Mouse (Mus musculus): Measurements from ENCODE around the gene Grin2c. TPM values are rescaled to one million over a fixed set of nuclear protein-coding genes. Genes with fewer than 3 reads are reported as not detected.

The Grin2c gene
- total RNA-seq, 2 experiments from 2014 or later: 38.6 to 42.5 TPM

DNA sequence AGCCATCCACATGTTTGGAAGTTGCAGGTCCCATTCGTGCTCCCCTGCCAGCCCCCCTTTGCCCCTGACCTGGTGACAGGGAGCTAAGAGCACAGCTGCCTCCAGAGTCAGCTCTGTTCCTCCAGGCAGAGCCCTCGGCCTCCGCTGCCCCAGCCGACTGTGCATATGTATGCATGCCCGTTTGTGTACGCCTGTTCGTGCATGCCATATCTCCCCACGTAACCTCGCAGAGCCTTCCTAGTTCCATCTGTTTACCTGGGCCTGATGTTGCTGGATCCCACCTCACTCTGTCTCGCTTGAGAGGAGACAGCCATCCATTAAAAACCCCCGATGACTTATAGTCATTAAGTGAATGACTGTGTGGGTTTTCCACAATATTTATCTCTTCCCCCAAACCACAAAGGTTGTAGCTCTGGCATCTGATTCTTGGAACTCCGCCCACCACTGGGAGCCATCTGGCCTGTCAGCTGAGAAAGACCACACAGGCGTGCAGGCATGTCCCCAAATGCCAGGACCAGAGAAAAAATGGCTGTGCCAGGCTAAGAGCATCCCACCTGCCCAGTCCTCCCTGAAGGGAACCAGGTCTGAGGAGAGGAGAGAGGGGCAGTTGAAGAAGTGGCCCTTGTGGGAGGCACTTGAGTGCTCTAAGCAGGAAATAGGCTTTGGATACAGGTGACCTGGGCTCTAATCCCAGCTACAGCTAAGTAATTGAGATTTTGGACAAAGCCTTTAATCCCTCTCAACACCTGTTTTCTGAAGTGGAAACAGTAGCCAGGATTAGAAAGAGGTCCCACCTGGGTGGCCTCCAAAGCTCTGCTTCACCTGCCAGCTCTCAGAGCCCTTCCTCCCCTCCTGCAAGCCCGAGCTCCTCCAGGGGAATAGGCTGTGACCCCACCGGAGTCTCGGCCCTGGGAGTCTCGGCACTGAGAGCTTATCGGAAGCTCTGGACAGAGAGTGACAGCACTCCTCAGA, 49.3 kb downstream of the Grin2c start:
- no peak for DNase-seq (ENCODE audit: low spot score in 2 of 2)
- intact Hi-C loops (cut with DNase I): no loop called here

DNA sequence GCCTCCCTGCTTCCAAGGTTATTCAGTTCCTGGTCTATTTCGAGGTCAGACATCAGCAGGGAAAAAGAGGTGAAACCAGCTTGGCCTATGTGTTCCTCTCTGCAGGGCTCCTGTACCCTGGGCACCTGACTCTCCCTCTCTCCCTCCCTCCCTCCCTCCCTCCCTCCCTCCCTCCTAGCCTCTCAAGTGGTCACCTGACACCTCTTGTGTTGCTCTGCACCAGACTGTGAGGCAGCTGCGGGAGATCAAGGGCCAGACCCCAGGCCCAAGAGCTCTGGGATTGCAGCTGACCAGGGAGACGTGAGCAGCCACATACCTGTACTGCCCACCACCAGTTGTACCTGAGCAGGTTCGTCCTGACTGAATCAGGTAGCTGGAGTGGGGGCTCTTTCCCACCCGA, 51.9 kb downstream of the Grin2c start:
- no peak for DNase-seq (ENCODE audit: low spot score in 2 of 2)
- intact Hi-C loops (cut with DNase I): no loop called here

DNA sequence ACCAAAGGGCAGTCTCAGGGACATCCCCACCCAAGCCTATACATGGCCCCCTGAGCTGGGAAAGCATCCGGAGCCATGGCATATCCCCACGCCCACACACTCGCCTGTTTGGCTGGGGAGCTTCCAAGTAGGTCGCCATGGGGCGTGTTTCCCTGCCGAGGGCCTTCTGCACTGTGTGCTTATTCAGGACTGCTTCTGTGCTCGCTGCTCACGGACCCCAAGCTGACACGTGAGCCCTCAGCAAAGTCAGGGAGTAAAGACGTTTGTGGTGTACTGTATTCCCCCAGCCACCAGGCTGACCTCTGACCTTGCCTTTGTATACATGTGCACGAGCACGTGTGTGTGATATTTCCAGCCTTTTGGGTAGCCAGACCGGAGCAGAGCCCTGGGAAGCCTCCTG, 54.9 kb downstream of the Grin2c start:
- DNase-seq (ENCODE audit: low spot score in 2 of 2): peak in 1 of 2 experiments; percentile 29
- intact Hi-C loops (cut with DNase I): no loop called here

DNA sequence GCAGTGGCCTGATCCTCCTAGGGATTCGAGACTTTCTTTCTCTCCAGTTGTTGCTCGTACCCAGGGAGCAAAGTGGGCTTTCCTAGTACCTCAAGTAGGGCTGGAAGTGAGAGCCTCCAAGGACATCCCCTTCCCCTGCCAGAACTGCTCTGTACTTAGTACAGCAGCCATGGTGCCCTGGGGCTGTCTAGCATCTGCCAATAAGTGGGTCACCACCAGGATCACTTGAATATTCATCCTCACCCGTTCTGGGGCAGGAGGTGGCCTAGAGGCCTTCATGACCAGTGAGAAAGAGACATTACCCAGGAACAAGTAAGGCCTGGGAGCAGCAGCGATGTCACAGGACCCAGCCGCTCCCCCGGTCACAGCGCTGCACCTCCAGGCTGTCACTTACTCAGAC, 57.1 kb downstream of the Grin2c start:
- DNase-seq (ENCODE audit: low spot score in 2 of 2): no peak
- intact Hi-C loops (cut with DNase I): no loop called here

DNA sequence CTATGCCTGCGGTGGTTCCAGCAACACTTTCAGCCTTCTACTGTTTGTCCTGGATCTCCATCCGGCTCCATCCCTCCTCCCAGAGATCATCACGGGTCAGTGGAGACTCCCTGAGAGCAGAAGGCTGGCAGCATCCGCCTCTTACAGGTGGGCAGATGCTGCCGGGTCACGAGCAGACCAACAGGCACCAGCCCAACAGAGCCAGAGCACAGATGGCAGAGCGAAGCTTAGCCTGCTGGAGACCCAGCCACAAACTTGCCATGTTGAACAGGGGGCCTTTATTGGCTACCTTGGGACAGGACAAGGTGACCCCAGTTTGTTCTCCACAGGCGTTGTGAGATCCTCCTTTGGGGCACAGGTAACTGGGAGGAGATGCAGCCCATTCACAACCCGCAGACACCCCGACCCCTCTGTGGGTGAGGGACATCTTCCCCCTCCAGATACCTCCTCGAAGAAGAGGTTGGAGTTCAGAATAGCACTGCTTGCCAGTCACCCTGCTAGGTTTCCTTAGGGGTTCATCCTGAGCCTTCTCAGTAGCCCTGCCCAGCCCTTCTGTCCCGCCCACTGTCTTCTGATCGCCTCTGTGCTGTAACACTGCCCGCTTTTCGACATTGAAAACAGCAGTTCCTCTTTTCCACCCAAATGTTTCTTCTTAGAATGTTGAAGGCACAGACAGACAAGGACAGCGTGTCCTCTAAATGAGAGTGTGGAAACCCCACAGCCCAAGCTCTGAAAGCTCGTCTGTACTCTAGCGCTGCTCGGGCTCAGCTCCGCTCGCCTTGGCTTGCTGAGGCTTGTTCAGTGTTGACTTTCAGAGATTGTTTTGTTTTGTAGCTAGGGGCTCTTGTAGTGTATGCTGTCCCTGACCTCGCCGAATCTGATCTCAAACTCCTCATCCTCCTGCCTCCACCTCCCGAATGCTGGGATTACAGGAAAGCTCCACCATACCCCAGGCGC, 58.0 kb downstream of the Grin2c start:
- DNase-seq (ENCODE audit: low spot score in 2 of 2): no peak
- intact Hi-C loops (cut with DNase I): no loop called here

DNA sequence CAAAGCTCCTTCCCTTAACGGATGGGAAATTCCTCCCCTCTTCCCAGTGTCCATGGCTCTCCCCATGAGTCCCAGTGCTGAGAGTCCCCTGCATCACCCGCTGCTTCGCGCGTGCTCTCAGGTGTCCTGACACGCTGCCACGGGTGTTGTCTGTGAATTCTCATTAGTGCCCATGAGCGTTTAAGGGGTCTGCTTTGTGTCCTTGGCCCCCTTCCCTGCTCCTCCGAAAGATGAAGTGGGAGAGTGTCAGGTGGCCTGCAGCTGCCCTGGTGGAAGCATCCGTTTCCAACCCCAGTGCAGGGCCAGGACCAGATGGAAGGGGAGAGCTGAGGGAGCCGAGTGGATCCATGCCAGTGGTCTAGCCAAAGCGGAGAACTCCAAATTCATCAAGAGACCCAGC, 58.9 kb downstream of the Grin2c start:
- DNase-seq (ENCODE audit: low spot score in 2 of 2): no peak
- intact Hi-C loops (cut with DNase I): no loop called here

DNA sequence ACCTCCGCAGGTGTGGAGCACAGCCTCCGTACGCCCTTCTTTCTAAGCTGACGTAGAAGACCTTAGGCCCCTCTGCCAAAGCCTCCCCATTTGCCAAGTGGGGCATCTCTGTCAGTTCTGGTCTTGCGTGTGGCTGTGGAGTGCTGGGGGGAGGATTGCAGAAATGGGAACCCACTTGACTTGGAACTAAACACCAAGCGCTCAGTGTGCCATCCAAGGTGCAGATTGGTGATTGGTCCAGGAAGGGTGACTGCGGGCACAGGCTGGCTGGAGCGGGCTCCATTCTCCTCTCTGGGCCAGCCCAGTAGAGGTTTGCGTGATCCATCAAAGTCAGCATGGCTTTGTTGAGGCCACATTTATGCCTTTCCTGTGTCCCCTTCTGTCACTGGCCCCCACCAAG, 64.3 kb downstream of the Grin2c start:
- intact Hi-C loops (cut with DNase I): loop anchor here (1.0 kb wide), 1 partner anchor 68 kb away; no protein-coding TSS in a partner anchor
- DNase-seq (ENCODE audit: low spot score in 2 of 2): no peak

DNA sequence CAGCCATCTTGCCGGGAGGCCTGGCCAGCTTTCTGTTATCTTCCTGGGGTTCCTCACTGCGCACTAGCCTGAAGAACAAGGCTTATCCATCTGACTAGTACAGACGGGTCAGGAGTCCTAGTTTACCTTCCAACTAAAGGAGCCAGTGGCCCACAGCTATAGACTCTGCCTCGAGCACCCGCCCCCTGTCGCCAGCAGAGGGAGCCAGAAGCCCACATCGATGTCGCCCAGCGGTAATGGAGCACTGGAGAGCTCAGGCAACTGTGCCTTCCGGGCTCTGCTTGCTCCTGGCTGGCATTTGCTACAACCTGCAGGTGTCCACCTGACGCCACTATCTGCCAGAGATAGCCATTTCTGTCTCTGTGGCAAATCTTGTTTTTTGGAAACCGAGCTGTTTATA, 64.7 kb downstream of the Grin2c start:
- intact Hi-C loops (cut with DNase I): loop anchor here (1.0 kb wide), 1 partner anchor 68 kb away; no protein-coding TSS in a partner anchor

DNA sequence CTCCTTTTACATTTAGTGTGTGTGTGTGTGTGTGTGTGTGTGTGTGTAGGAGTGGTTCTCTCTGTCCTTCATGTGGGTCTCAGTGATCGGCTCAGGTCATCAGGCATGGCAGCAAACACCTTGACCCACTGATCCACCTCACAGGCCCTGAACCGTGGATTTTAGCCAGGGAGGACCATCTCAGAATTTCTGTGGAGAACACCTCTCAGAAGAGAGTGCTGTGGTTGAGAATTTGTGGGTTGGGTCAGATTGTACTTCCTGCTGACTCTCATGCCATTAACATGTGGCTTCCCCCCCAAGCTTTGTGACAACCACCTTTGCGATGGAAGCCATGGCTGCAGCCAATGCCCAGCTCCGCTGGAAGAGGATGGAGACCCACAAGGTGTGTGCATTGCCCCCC, 66.5 kb downstream of the Grin2c start:
- intact Hi-C loops (cut with DNase I): no loop called here
- no peak for DNase-seq (ENCODE audit: low spot score in 2 of 2)

More for the DNA sequence above, 64.7 kb downstream of the Grin2c start:
- DNase-seq (ENCODE audit: low spot score in 2 of 2): peak; percentile 72 to 81

Small RNAs within 50 kb of the gene (microRNA-seq; reads per million reads assigned to microRNA genes)
- gene Gm25837: not detected

Other genes starting within 250 kb of the Grin2c start
- not detected for gene Cd300ld4, start 240.2 kb downstream of the Grin2c start, total RNA-seq (2021)
- under 1 TPM; 0.72 to 0.75 TPM for gene Cd300ld5, start 229.5 kb downstream of the Grin2c start, total RNA-seq (2021)
- gene Cd300ld3, start 218.8 kb downstream of the Grin2c start, total RNA-seq (2021): under 1 TPM; 0.72 to 0.75 TPM
- gene Cd300e, start 205.1 kb downstream of the Grin2c start, total RNA-seq (2021): not detected
- 1 to 10 TPM; 1.1 to 1.9 TPM for gene Rab37, start 175.8 kb downstream of the Grin2c start, total RNA-seq (2021)
- gene Cd300lf, start 133.3 kb downstream of the Grin2c start, total RNA-seq (2021): under 1 TPM; 0.44 to 0.48 TPM
- 10 to 100 TPM; 76.4 to 82.8 TPM for gene Slc9a3r1, start 103.9 kb downstream of the Grin2c start, total RNA-seq (2021)
- 10 to 100 TPM; 14.2 to 15.4 TPM for gene Tmem104, start 79.8 kb downstream of the Grin2c start, total RNA-seq (2021)
- 10 to 100 TPM; 25.2 to 30.1 TPM for gene Nat9, start 79.4 kb downstream of the Grin2c start, total RNA-seq (2021)
- gene Fdxr, start 9.8 kb upstream of the Grin2c start, total RNA-seq (2021): 10 to 100 TPM; 14.2 to 22.5 TPM
- gene Fads6, start 30.4 kb upstream of the Grin2c start, total RNA-seq (2021): 10 to 100 TPM; 12.7 to 13.0 TPM
- 1 to 10 TPM; 1.1 to 2.1 TPM for gene Otop2, start 39.9 kb upstream of the Grin2c start, total RNA-seq (2021)
- under 1 TPM; 0.39 to 0.49 TPM for gene Ush1g, start 54.8 kb upstream of the Grin2c start, total RNA-seq (2021)
- gene Otop3, start 67.5 kb upstream of the Grin2c start, total RNA-seq (2021): under 1 TPM in 1 of 2 experiments, not detected in 1; 0.12 TPM
- gene Hid1, start 100.5 kb upstream of the Grin2c start, total RNA-seq (2021): 100 to 1,000 TPM; 106 to 107 TPM
- 10 to 100 TPM; 20.6 to 23.1 TPM for gene Cdr2l, start 114.7 kb upstream of the Grin2c start, total RNA-seq (2021)
- gene Mrpl58, start 136.5 kb upstream of the Grin2c start, total RNA-seq (2021): 100 to 1,000 TPM; 115 to 119 TPM
- gene Atp5h, start 152.7 kb upstream of the Grin2c start, total RNA-seq (2021): 100 to 1,000 TPM; 417 to 474 TPM
- 10 to 100 TPM; 72.0 to 79.2 TPM for gene Kctd2, start 152.9 kb upstream of the Grin2c start, total RNA-seq (2021)
- gene Trim80, start 173.3 kb upstream of the Grin2c start, total RNA-seq (2021): not detected
- gene Slc16a5, start 195.2 kb upstream of the Grin2c start, total RNA-seq (2021): not detected
- 10 to 100 TPM; 13.0 to 13.5 TPM for gene Armc7, start 208.4 kb upstream of the Grin2c start, total RNA-seq (2021)
- gene Nt5c, start 224.6 kb upstream of the Grin2c start, total RNA-seq (2021): 10 to 100 TPM; 61.0 to 69.8 TPM
- gene Jpt1, start 247.1 kb upstream of the Grin2c start, total RNA-seq (2021): 100 to 1,000 TPM; 143 to 159 TPM

Measured in left cerebral cortex, postnatal 36 days (tissue).